Mouse (Mus musculus): Measurements from ENCODE around the gene Kctd21.

Kctd21 gene

DNA sequence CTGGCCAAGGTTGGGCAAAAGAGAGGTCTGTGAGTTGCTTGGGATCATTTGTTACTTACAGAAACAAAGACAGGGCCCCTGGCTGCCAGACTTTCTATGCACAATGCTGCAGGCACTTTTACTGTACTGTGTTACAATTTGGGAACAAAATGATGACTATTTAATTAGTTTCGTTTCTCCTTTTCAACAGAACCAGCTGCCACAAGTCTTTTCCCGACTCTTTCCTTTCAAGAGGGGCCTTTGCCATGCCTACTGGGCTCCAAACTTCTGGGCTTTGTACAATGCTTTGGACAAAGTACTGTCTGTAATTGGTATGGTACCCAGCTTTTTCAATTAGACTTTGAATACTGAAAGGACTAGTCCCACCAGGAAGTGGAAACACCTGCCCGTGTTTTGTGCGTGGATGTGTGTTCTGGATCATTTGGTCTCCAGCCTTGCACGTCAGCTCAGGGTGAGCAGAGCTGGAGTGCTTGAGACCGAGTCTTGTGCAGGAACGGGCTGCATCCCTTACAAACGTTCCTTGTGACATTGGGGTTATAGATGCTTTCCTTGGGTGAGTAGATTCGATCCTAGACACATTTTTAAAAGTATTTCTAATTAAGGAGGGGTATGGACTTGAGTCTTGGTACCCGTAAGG lies 51.5 kb downstream of the Kctd21 start:
- no peak for DNase-seq (ENCODE audit: extremely low read depth, insufficient read length, low spot score)

DNA sequence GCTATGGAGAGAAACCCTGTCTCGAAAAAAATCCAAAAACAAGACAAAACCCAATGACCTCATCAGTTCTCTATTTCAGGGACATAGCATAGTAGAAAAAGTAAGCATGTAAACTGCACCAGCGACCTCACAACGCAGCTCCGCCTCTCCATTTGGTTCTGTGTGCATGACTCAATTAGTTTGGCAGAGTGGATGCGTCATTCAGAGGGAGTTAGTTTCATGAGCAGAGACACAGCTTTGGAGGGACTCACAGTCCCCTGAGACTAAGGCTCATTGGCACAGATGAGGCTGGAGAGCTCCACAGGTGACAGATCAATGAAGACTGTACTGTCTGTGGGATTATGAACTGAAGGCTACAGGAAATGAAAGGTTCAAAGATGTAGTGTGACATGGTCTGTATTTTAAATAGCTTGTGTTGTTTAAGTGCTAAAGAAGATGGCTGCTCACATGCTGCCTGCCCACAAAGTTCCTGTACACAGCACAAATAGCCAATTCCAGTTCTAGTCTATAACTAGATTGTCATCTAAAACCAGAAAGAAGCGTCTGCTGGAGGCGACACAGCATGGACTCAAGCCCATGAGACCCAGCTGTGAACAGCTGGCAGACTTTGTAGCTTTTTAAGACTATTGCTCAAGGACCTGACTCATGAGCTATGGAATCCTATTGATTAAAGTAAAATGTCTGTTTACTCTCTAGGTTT lies 54.1 kb downstream of the Kctd21 start:
- no peak for DNase-seq (ENCODE audit: extremely low read depth, insufficient read length, low spot score)

DNA sequence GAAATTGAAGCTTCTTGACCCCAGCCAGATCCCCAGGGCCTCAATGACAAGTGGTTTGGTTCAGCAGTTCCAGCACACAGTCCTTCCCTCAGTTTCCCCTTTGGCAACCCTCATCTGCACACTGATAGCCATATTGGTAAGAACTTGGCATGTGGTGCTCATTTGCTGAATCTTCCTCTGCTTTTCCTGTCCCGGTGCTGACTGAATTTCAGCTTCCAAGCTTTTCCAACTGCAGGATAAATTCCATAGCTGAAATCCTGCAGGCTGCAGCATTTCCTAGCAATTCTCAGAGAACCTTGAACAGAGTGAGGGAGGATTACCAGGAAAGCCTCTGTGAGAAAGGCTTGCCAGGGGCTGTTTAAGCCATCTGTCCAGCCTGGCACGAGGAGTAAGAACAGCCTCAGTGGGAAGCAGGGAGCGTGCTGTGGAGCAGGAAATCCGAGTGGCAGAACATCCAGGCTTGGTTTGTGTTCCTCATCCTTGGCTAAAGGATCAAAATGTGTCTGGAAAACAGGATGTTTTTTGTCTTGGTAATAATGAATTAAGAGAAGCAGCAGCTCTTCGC lies 54.8 kb downstream of the Kctd21 start:
- no peak for DNase-seq (ENCODE audit: extremely low read depth, insufficient read length, low spot score)

DNA sequence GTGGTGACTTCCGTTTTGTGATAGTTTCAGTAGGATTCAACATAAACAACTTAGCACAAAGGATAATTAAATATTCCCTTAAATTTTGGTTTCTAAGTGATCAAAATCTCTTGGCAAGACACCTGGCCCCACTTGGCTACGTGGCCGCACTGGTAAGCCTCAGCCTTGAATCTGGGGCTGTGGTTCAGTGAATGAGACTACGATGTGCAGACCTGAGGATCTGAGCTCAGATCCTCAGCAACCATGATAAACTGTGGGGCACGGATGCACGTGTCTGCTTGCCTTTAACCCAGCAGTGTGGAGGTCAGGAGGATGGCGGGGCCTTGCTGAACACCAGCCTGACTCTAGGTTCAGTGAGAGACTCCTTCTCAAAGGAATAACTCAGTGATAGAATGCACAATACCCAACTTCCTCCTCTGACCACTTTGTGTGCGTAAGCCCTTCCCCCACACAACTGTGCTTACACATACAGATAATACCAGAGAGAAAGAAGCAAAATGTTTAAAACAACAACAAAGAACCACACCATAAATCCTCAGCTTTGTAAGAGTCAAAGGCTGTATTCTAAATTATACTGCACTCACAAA lies 55.5 kb downstream of the Kctd21 start:
- DNase-seq (ENCODE audit: extremely low read depth, insufficient read length, low spot score) = no peak

DNA sequence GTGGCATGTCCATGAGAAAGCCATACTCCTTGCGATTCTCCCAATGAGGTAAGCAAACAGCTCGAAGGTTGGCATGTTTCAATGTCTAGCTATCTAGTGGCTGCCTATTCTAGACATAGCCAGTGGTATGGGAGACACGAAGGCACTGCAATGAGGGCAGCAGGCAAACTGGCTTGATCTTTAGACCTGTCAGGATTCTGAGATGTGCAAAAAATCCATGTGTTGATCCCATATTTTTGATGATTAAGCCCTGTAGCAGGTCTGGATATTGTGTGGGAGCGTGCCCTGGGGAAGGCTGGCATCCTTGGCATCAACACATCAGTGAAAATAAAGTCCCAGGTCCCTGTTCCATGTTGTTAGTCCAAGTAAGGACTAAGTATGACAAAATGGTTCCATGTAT lies 56.4 kb downstream of the Kctd21 start:
- no peak for DNase-seq (ENCODE audit: extremely low read depth, insufficient read length, low spot score)

DNA sequence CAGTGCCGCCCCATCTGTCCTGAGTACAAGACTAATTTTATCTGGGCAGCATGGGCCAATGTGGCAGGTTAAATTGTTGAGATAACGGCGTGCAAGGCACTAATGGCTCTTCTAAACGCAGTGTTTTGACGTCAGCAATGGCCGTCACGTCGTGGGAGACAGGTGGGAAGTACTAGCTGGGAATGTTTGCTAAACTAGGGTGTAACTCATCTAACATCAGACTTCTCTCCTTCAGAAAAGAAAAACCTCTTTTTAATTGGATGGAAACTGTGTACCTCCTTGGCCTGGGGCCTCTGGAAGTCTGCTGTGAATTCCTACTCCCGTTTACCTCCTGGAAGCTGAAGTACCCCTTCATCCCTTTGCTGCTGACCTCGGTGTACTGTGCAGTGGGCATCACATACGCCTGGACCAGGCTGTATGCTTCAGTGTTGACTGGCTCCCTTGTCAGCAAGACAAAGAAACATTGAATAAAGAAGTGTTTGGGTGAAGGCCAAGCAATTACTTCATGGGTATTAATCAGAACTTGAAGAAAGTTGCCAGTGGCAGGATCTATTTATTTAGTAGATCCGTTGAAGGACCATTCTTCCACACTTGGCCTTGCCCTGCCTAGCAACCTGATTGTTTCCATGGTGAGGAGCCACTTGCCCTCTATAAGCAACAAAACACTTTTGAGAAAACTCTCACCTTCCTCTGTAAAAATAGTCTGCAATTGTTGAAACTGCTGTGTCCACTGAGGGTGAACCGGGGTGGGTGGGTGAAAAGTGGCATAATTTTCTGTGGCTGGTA lies 59.4 kb downstream of the Kctd21 start:
- DNase-seq (ENCODE audit: extremely low read depth, insufficient read length, low spot score) = no peak

DNA sequence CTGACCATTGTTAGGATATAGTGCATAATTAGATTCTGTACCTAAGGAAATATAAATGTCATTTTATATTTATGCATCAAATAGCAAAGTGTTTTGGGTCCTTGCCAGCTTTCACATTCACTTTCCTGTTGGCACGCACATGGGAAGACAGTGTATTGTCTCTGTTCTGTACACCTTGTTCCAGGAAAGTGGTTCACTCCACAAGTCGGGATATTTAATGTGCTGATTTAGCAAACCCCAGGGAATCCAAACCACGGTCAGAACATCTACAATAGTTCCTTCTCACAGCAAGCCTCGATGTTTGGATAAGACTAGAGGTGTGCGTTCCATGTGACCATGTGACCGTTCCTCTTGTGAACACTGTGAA lies 59.9 kb downstream of the Kctd21 start:
- no peak for DNase-seq (ENCODE audit: extremely low read depth, insufficient read length, low spot score)

DNA sequence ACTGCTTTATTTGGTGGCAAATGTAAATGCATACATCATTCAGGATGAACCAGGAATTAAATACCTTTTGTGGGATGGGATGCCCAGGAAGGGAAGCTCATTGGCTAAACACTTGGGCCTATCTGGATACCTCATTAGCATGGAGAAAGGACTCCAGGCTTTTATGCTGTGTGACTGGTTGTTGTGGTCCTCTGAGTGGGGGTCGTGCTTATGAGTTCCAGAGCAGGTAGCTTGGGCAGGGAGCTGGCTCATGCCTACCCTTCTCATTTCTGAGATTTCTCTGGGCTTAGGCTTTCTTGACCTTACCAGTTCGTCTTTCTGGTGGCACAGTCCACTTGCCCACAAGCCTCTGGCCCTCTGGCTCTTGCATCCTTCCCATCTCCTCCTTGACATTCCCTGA lies 62.2 kb downstream of the Kctd21 start:
- DNase-seq (ENCODE audit: extremely low read depth, insufficient read length, low spot score) = no peak

DNA sequence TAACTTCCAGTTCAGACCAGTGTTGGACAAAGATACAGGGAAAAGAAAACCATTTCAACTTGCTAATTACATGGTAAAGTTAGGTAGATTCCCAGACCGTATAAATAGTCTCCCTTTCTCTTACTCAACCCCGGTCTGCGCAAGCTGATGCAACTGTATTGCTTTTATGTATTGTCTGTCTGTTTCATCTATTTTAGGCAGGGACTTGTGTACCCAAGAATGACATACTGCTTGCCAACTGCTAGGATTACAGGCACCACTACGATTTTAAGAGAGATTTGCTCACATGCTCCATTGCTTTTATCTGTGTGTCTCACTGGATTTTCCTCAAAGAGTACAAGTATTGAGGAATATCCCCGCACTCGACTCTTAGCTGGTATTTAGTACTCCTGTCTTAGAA lies 66.8 kb downstream of the Kctd21 start:
- no peak for DNase-seq (ENCODE audit: extremely low read depth, insufficient read length, low spot score)
